Mouse (Mus musculus): ENCODE measurements at regions not wholly inside any gene's neighbourhood (a gene's known extent, or its start where the extent isn't known, plus 50 kb on each side); places are given as distances from the start of the nearest gene placed in this dataset.

DNA sequence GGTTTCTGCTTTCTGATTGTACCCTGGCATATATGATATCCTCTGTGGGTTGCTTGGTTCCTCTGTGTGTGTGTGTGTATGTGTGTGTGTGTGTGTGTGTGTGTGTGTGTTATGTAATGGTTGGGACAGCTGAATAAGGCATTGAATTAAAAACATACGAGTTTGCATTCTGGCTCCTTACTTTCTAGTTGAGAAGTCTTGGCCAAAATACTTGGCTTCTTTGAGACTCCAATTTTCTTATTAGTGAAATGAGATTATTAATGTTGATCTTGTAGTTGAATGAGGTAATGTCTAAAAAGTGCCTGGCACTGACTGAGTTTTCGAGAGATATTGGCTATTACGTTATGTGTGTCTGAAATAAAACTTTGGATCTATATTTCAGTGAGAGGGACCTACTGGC lies 88.0 kb upstream of the Serp2 start:
- H3K4me3 ChIP-seq = no peak overlapping the region
- peak overlapping the region; percentile 83 for H3K27ac ChIP-seq
- peak; percentile 64 for ATAC-seq (ENCODE audit: low FRiP score, low read depth)
- H3K9ac ChIP-seq = no peak overlapping the region
- no peaks in the 10 kb centered on the region for H3K36me3 ChIP-seq
- no peaks in the 10 kb centered on the region for H3K27me3 ChIP-seq
- 58% methylated on average over 3 of the region's 3 CpGs for WGBS
- peaks cover 26% of the 10 kb centered on the region for H3K4me1 ChIP-seq
- no peak overlapping the region for H3K4me2 ChIP-seq (replicated peaks)
- H3K9me3 ChIP-seq = no peaks in the 10 kb centered on the region

DNA sequence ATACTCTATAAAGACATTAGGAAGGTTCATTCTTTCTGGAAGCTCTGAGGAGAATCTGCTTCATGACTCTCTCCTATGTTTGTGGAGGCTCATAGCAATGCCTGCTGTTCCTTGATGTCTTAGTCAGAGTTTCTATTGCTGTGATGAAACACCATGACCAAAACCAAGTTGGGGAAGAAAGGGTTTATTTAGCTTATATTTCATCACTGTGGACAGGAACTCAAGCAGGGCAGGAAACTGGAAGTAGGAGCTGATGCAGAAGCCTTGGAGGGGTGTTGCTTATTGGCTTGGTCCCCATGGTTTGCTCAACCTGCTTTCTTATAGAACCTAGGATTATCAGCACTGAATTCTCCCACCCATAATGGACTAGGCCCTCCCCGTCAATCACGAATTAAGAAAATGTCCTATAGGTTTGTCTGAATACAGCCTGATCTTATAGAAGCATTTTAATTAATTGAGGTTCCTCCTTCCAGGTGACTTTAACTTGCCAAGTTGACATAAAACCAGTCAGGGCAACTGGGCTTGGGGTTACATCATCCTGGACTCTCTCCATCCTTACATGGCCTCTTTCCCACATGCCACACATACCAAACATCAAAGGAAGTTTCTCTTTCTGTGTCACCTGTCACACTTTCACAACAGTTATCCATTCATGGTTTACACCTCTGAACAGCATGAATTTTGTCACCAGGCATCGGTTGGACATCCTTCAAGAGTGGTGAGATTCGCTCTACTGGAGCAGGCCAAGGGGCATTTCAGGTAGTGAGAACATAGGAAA lies 85.3 kb upstream of the Serp2 start:
- WGBS = 88% methylated on average over 4 of the region's 4 CpGs

DNA sequence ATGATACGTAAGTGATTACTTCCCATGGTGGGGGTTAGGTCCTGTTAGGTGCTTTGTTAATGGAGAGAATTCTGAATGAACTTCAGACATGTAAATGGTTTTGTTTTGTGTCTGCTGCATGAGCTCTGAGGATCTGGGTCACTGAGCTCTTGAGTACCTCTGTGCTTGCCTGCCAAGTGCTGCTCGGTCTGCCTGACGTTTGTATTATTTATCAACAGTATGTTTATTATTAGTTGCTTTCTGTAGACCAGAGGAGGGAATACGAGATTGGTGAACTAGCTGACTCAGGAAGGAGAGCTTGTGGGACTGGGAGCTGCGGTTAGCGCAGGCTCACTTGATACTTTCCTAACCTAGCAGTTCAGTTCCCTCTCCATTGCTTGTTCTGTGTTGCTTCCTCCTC lies 76.5 kb upstream of the Serp2 start:
- WGBS = 58% methylated on average over 6 of the region's 6 CpGs
- H3K9me3 ChIP-seq = no peaks in the 10 kb centered on the region
- H3K36me3 ChIP-seq = no peaks in the 10 kb centered on the region
- H3K9ac ChIP-seq = no peak overlapping the region
- ATAC-seq (ENCODE audit: low FRiP score, low read depth) = no peak
- no peak overlapping the region for H3K27ac ChIP-seq
- no peaks in the 10 kb centered on the region for H3K27me3 ChIP-seq
- peaks cover 12% of the 10 kb centered on the region for H3K4me1 ChIP-seq
- no peak overlapping the region for H3K4me2 ChIP-seq (replicated peaks)
- no peak overlapping the region for H3K4me3 ChIP-seq

More for the DNA sequence above, 85.3 kb upstream of the Serp2 start:
- H3K4me1 ChIP-seq = peaks cover 20% of the 10 kb centered on the region
- ATAC-seq (ENCODE audit: low FRiP score, low read depth) = no peak
- no peak overlapping the region for H3K27ac ChIP-seq
- no peak overlapping the region for H3K9ac ChIP-seq
- H3K27me3 ChIP-seq = no peaks in the 10 kb centered on the region
- H3K36me3 ChIP-seq = no peaks in the 10 kb centered on the region
- no peak overlapping the region for H3K4me2 ChIP-seq (replicated peaks)
- H3K9me3 ChIP-seq = no peaks in the 10 kb centered on the region
- no peak overlapping the region for H3K4me3 ChIP-seq

DNA sequence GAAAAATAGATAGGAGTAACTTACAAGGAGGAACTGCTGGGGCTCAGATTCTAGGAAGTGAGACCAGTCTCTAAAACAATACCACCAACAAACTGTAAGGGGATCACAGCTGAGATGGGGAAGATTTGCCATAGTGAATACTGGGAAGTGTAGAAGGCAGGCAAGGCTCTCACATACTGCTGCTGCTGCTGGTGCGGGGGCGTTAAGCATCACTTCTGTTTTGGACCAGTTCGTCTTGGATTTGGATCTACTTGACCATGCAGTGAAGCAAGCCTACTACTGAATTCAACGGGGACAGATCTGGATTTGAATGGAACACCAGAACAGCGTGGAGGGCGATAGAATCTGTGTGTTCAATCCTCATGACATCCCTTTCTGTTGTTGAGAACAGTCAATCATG lies 76.1 kb upstream of the Serp2 start:
- H3K36me3 ChIP-seq = no peaks in the 10 kb centered on the region
- no peak overlapping the region for H3K27ac ChIP-seq
- H3K4me1 ChIP-seq = peaks cover 12% of the 10 kb centered on the region
- ATAC-seq (ENCODE audit: low FRiP score, low read depth) = no peak
- no peak overlapping the region for H3K4me3 ChIP-seq
- 71% methylated on average over 6 of the region's 6 CpGs for WGBS
- H3K27me3 ChIP-seq = no peaks in the 10 kb centered on the region
- no peaks in the 10 kb centered on the region for H3K9me3 ChIP-seq
- H3K9ac ChIP-seq = no peak overlapping the region
- H3K4me2 ChIP-seq (replicated peaks) = no peak overlapping the region

DNA sequence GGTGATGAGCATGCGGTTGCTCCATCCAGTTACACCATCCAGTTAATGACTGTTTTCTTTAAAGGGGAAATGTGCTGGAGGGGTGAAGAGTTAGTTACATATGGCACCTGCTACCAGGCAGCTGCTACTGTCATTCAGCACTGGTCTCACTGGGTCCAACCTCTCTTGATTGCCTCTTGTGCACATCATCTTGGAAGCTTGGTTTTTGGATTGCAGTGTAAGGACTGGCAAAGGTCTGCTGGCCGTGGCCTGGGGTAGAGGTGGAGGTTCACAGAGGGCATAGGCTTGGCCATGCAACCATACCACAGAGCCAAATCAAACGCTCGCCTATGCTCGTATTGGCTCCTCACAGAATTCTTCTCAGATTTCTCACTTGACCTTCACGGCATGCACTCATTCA lies 75.1 kb upstream of the Serp2 start:
- no peak overlapping the region for H3K27ac ChIP-seq
- no peak; the same call in 1 of the 2 replicates for ATAC-seq (ENCODE audit: low FRiP score, low read depth)
- H3K36me3 ChIP-seq = no peaks in the 10 kb centered on the region
- no peak overlapping the region for H3K4me2 ChIP-seq (replicated peaks)
- WGBS = 72% methylated on average over 6 of the region's 6 CpGs
- H3K4me3 ChIP-seq = no peak overlapping the region
- no peaks in the 10 kb centered on the region for H3K9me3 ChIP-seq
- no peak overlapping the region for H3K9ac ChIP-seq
- no peaks in the 10 kb centered on the region for H3K27me3 ChIP-seq
- peaks cover 12% of the 10 kb centered on the region for H3K4me1 ChIP-seq

DNA sequence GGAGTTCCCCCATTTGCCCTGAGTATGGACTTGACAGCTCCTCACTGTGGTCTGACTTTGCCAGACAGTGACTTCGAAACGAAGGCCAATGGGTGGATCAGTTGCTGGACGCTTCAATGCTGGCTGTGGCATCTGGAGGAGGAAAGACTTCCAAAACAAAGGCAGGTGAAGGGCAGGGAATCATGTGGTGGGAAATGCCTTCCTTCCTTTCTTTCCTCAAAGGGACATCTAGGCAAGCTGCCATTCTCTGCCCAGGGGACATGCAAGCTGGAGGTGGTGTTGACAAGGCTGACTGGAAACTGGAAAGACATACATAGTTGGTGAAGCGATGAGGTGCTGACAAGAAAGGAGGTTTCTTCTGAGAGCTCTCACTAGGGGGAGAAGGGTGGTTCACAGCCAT lies 74.5 kb upstream of the Serp2 start:
- Histone ChIP-seq H3K4me3 (no peak overlapping the region), H3K9ac (no peak overlapping the region), H3K27me3 (no peaks in the 10 kb centered on the region), H3K4me1 (peaks cover 17% of the 10 kb centered on the region), H3K27ac (no peak overlapping the region), H3K9me3 (no peaks in the 10 kb centered on the region), H3K4me2 (replicated peaks) (no peak overlapping the region), H3K36me3 (no peaks in the 10 kb centered on the region)
- 79% methylated on average over 4 of the region's 4 CpGs for WGBS
- no peak for ATAC-seq (ENCODE audit: low FRiP score, low read depth)

DNA sequence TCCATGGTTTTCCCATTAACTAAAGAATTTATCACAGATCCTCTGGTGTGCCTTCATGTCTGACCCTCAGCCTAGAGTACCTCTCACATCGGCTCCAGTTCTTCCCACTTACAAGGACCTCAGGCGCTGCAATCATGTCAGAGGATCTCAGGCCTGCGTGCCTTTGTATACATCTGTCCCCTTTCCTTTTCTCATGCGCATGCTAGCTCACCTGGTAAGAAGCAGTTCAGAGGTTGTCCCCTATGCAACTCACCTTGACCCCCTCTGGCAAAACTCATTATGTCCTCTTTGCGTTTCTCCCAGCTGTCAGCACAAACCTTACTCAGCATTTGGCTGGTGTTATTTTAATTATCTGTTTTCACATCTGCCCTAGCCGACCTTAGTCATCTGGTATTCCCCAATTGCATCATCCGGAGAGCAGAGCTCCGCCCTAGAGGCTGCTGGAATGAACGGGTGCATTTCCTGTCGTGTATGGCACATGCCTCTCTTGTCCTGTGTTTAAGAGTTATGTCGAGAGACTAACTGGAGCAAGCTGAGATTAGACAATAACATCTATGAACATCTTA lies 73.3 kb upstream of the Serp2 start:
- H3K4me3 ChIP-seq = no peak overlapping the region
- H3K27ac ChIP-seq = no peak overlapping the region
- H3K9me3 ChIP-seq = no peaks in the 10 kb centered on the region
- peaks cover 29% of the 10 kb centered on the region for H3K4me1 ChIP-seq
- H3K36me3 ChIP-seq = no peaks in the 10 kb centered on the region
- ATAC-seq (ENCODE audit: low FRiP score, low read depth) = no peak
- no peak overlapping the region for H3K4me2 ChIP-seq (replicated peaks)
- no peaks in the 10 kb centered on the region for H3K27me3 ChIP-seq
- H3K9ac ChIP-seq = no peak overlapping the region
- WGBS = 79% methylated on average over 11 of the region's 11 CpGs

DNA sequence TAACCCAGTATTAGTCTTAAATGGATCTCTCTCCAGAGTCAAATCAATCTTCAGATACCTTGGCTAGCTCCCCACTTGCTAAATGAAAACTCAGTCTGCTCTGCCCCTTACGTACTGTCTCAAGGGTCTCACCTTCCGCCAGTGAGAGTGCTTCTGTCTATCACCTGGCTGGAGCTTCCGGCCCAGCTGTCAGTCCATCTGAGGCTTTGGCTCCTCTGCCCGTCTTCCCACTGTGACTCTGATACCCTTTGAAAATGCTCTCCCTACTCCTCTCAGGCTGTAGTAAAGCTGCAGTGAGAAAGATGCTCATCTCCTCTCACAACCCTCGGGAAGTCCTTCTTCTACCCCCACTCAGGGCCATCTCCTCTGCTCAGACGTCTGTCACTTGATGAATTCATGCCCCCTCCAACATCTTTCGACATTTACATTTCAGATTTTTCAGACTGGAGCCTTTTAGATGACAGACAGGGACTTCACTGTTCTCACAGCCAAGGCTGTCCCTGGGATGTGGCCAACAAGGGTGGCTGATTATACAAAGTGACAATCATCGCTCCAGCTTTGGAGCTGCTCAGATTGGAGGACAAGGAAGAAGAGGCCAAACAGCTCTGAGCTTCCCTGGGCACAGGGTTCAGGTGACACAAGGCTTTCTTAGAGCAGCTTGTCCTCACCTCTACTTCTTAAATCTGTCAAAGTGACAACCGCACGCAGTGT lies 71.6 kb upstream of the Serp2 start:
- Histone ChIP-seq H3K4me2 (replicated peaks) (no peak overlapping the region), H3K9ac (no peak overlapping the region), H3K36me3 (no peaks in the 10 kb centered on the region), H3K27ac (no peak overlapping the region), H3K27me3 (no peaks in the 10 kb centered on the region), H3K4me3 (no peak overlapping the region), H3K4me1 (peaks cover 45% of the 10 kb centered on the region), H3K9me3 (no peaks in the 10 kb centered on the region)
- ATAC-seq (ENCODE audit: low FRiP score, low read depth) = no peak
- WGBS = 74% methylated on average over 10 of the region's 10 CpGs

DNA sequence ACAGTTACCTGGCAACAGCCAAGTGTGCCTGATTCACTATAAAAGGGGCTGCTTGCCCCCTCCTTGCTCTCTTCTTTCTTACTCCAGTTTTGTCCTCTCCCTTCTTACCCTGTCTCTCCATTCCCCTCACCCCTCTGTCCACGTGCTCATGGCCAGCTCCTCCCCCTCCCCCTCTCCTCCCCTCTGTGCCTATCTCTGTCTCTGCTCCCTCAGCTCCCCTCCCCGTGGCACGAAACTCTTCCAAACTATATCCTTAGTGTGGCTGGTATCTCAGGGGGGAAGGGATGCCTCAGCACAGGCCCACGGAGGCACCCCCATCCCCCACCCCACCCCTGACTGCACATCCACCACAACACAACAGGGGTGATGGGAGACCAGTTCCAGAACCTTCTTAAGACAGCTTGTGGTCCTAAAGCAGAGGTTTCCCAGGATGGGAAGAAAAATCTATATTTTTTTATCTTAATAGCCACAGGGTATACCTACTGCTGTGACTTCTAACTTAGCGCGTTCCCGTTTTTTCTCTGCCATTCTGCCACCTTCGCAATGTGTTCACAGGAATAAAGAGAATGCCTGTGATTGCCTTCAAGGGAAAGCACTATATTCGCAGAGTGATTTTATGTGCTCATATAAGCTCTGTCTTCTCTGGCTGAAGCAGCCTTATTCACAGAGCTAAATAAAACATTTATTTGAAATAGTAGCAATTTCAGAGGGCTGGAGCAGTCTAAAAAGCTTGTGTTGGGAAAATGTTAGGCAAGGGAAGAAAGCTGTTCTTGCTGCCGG lies 69.1 kb upstream of the Serp2 start:
- Histone ChIP-seq H3K4me2 (replicated peaks) (no peak overlapping the region), H3K4me1 (peaks cover 55% of the 10 kb centered on the region), H3K36me3 (no peaks in the 10 kb centered on the region), H3K4me3 (no peak overlapping the region), H3K9ac (no peak overlapping the region), H3K27ac (peak overlapping the region; percentile 78), H3K9me3 (no peaks in the 10 kb centered on the region), H3K27me3 (no peaks in the 10 kb centered on the region)
- no peak for ATAC-seq (ENCODE audit: low FRiP score, low read depth)
- WGBS = 49% methylated on average over 10 of the region's 10 CpGs

DNA sequence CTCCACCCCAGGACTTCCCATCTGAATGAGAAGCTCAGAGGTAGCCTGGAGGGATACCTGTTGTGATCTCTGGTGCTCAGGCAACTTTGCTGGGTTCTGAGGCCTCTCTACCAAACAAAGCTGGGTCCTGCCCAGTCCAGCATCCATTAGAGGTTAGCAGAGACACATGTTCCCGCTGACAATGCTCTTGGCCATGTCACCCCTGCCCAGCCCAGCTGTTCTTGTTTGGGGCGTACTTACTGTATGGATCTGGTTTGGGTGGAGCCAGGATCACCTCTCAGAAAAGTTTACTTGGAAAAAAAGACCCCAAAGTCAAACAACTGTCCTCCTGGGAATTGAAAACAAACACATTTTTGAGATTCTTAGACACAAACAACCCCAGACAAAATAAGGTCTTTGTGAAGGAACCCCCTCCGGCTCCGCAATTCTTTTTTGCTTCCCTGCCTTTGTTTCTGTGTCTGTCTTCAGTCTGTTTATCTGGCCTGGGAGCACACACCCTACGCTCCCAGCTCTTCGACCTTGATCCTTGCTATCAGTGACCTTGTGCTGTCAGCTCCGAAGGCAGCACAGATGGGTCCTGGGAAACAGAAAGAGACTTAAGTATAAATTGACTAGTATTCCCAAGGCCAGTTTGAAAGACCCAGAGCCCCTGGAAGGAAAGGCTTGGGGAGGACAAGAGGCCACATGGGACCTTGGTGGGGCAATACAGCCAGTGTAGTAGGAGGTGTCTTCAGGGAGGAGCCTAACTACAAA lies 68.1 kb upstream of the Serp2 start:
- Histone ChIP-seq H3K4me1 (peaks cover 52% of the 10 kb centered on the region), H3K4me2 (replicated peaks) (no peak overlapping the region), H3K27me3 (no peaks in the 10 kb centered on the region), H3K9ac (no peak overlapping the region), H3K4me3 (no peak overlapping the region), H3K27ac (peak overlapping the region; percentile 78; the same call in 1 of the 2 replicates), H3K9me3 (no peaks in the 10 kb centered on the region), H3K36me3 (no peaks in the 10 kb centered on the region)
- ATAC-seq (ENCODE audit: low FRiP score, low read depth) = no peak
- WGBS = 83% methylated on average over 7 of the region's 7 CpGs

DNA sequence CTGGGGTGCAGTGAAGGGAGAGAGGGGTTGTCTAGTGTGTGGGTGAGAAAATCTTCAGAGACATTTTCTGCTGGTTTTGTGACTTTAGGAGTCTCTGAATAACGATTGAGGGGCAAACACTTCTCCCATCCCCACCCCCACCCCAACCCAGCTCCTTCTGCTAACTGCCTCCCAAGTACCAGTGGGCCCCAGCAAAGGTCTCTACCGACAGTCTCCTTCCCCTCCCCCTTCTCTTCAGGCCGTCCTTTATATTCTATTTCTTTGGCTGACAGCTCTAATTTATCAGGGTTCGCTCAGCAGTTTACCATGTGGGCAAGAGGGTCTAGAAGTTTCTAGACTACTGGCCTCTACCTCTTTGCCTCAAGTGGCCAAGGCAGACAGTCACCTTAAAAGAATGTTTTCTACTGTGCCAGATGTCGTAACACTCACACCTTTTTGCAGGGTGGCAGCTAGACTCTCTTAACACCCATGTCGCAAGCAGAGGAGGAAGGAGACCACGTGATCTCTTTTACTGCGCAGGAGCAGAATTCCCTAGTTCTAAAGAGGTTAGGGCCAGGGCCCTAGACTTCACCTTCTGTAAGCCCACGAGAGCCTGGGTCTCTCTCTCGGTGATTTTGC lies 66.8 kb upstream of the Serp2 start:
- H3K27me3 ChIP-seq = no peaks in the 10 kb centered on the region
- H3K9ac ChIP-seq = no peak overlapping the region
- H3K4me2 ChIP-seq (replicated peaks) = peak overlapping the region; percentile 14
- H3K4me1 ChIP-seq = peaks cover 61% of the 10 kb centered on the region
- H3K36me3 ChIP-seq = no peaks in the 10 kb centered on the region
- no peaks in the 10 kb centered on the region for H3K9me3 ChIP-seq
- no peak for ATAC-seq (ENCODE audit: low FRiP score, low read depth)
- H3K27ac ChIP-seq = peak overlapping the region; percentile 84
- WGBS = 15% methylated on average over 10 of the region's 10 CpGs
- no peak overlapping the region for H3K4me3 ChIP-seq

Data from limb, embryonic 13.5 days (tissue).